Mouse (Mus musculus): ENCODE measurements around the gene Zfp59. TPM values are rescaled to one million over a fixed set of nuclear protein-coding genes. Genes with fewer than 3 reads are reported as not detected.
"Not testable (repeated sequence)": the region's sequence is repeated elsewhere in the genome, so short reads cannot be mapped to it uniquely, and the experiment has no call there.

Gene Zfp59
- total RNA-seq, 2 experiments from 2014 or later = 3.1 to 3.3 TPM

DNA sequence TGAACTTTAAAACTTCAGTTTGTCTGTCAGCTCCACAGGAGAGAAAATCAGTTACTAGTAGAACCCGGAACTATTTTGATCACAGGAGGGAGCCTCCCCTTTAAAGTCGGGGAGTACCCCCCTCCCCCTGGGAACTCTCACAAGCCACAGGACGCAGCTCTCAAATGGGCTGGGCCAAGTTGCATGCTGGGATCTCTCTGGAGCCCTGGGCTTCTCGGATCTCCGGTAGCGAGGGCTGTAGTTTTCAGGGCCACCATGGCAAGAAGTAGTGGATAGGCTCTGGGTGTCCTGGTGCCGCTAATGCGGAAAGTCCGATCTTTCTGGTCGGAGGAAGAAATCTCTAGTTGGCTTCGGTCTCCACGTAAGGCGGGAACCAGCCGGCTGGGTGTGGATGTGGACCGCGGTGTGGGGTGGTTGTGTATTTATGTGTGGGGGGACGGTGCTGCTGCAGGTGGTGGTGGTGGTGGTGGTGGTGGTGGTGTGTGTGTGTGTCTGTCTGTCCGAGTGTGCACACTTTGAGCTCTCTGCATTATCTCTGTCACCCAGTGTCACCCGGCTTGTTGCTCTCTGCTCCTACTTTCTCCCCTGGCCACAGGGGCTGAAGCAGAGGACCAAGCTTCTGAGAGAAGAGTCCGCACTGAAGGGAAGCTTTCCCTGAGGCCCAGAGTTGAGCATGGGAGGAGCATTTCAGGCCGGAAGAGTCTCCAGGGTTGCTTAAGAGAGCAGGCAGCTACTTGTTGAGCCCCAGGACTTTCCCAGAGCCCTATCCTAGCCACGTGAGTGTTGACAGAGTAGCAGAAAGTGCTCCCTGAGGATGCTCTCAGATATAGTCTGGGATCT is 22.2 kb downstream of the Zfp59 start:
- DNase-seq (ENCODE audit: low spot score in 2 of 2) = peak; percentile 54 to 68

DNA sequence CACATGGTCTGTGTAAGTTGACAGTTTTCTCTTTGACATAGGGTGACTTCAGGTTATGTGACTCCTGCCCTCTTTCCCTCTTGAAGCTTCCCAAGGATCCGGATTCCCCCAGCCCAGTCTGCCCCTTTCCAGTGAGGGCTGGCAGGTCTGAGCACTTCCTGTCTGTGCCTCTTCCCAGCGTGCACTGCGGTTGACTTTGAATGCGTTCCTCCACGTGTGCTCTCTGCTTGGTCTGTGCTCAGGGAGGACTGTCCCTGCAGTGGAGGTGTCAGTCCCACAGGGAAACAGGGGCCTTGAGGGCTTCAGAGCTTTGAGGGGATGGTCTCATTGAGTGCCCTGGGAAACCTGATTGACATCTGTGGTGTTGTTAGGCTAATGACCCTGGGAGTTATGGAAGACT is 24.2 kb downstream of the Zfp59 start:
- DNase-seq (ENCODE audit: low spot score in 2 of 2) = not testable (repeated sequence)

DNA sequence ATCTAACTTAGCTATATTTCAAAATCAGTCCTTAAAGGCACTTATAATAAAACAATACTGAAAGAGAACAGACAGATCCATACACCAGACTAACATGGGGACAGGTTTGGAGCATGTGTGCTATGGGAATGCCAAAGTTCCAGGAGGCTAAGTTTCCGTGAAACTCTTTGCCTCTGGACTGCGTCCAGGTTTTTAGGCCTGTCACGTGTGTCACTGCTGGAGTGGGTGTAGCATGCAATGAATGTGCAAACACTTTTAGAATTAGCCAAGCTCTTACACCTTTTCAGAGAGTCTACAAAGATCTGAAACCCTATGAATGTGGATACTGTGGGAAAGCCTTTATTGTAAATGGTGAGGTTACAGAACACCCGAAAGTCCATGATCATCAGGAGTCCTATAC is 43.3 kb downstream of the Zfp59 start:
- no peak for DNase-seq (ENCODE audit: low spot score in 2 of 2)

DNA sequence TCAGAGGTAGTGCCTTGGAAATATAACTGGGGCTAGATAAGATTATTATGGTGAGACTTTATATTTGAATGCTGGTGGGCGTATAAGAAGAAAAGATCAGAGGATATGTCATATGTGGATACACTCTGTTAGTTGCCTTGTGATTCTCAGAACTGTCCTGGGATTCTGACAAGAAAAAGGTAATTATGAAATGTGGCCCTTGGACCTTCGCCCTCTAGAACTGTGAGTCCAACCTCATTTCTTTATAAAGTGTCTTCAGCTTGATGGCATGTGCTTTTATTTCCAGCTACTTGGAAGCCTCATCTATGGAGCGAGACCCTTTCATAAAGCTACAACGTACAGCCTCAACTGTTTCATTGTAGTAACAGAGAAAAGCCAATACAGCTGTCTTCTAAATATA is 62.2 kb downstream of the Zfp59 start:
- no peak for DNase-seq (ENCODE audit: low spot score in 2 of 2)

DNA sequence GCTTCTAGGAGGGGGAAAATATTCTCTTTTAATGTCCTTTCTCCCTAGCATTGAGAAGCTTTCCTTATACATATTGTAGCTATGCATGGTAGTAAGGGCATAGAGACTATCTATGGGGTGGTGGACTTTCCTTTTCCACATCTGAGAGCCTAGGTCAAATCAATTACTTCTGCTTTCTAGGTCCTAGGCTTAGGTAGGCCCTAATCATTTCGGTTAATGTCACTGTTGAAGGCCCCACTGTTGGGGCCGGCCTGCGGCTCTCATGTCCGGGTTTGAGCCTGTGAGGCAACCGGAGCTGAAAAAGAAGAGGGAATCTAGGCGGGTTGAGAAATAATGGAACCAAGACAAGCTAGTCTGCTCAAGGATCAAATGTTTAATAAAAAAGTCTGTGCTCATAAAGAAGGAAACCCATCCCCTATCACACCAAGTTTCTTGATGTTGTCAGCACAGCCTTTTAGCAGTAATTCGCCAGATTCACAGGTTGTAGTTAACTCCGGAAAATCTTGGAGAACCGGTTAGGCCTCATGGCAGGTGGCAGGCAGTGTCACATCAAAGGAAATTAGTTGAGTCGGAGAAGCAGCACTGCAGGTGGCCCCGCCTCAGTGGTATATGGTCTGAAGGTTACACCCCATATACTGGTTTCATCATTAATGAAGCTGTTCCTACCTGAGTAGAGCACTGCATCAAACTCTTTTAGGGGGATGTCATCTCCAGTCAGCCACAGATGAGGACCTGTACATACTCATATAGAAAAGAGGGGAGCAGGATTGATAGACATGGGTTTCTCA is 66.8 kb downstream of the Zfp59 start:
- no peak for DNase-seq (ENCODE audit: low spot score in 2 of 2)

Other genes with a start within 250 kb of the Zfp59 start
- 100 to 1,000 TPM; 209 to 250 TPM for gene Akt2, start 247.1 kb upstream of the Zfp59 start, total RNA-seq (2021)
- gene Ttc9b, start 184.7 kb upstream of the Zfp59 start, total RNA-seq (2021) = not detected
- 10 to 100 TPM; 30.3 to 33.4 TPM for gene Map3k10, start 164.0 kb upstream of the Zfp59 start, total RNA-seq (2021)
- gene Zfp607b, start 149.3 kb upstream of the Zfp59 start, total RNA-seq (2021) = 1 to 10 TPM; 1.2 to 2.0 TPM
- 10 to 100 TPM; 13.3 to 16.2 TPM for gene Zfp60, start 107.2 kb upstream of the Zfp59 start, total RNA-seq (2021)
- 1 to 10 TPM; 7.9 to 9.0 TPM for gene Zfp626, start 31.4 kb upstream of the Zfp59 start, total RNA-seq (2021)
- 1 to 10 TPM; 3.9 to 5.2 TPM for gene Zfp607a, start 18.9 kb downstream of the Zfp59 start, total RNA-seq (2021)
- 10 to 100 TPM; 11.4 to 12.2 TPM for gene Zfp974, start 90.9 kb downstream of the Zfp59 start, total RNA-seq (2021)
- gene Zfp780b, start 140.6 kb downstream of the Zfp59 start, total RNA-seq (2021) = 10 to 100 TPM; 10.7 to 11.2 TPM
- gene Zfp850, start 175.5 kb downstream of the Zfp59 start, total RNA-seq (2021) = 1 to 10 TPM; 2.0 to 2.1 TPM
- gene Psmc4, start 211.5 kb downstream of the Zfp59 start, total RNA-seq (2021) = 100 to 1,000 TPM; 161 to 166 TPM
- gene Fcgbp, start 232.6 kb downstream of the Zfp59 start, total RNA-seq (2021) = not detected